Mouse (Mus musculus) forebrain, embryonic 13.5 days (tissue): ENCODE measurements around the gene Tenm2. TPM values are rescaled to one million over a fixed set of nuclear protein-coding genes. Genes with fewer than 3 reads are reported as not detected.
A peak's percentile ranks its signal among the peaks of the same experiment; 100 is the strongest.

Experiments used
- ATAC-seq: fragments of 200-750 bp; cut with Nextera tagmentation; 2 replicates; pipeline ENCODE4 v1.8.0; 2017
- H3K27ac ChIP-seq: fragments of 300-500 bp; sonication (generic); 2 replicates; pipeline ENCODE4 v1.5.1; 2015; ENCODE audit warnings: inconsistent platforms, mild to moderate bottlenecking, moderate library complexity
- H3K27me3 ChIP-seq: fragments of 300-500 bp; sonication (generic); 2 replicates; pipeline ENCODE4 v1.6.1; 2015; ENCODE audit warnings: mild to moderate bottlenecking, inconsistent platforms
- H3K36me3 ChIP-seq: fragments of 300-500 bp; sonication (generic); 2 replicates; pipeline ENCODE4 v1.6.1; 2015; ENCODE audit warnings: mild to moderate bottlenecking, inconsistent platforms; ENCODE audit not compliant: poor library complexity, severe bottlenecking
- H3K4me1 ChIP-seq: fragments of 300-500 bp; sonication (generic); 2 replicates; pipeline ENCODE4 v1.6.1; 2015; ENCODE audit warnings: inconsistent platforms
- H3K4me2 ChIP-seq: fragments of 300-500 bp; sonication (generic); 2 replicates; pipeline ENCODE4 v1.6.1; 2015; ENCODE audit warnings: inconsistent platforms, mild to moderate bottlenecking, moderate library complexity
- H3K4me3 ChIP-seq: fragments of 300-500 bp; sonication (generic); 2 replicates; pipeline ENCODE4 v1.5.1; 2015; ENCODE audit warnings: mild to moderate bottlenecking, inconsistent platforms
- H3K9ac ChIP-seq: fragments of 300-500 bp; sonication (generic); 2 replicates; pipeline ENCODE4 v1.6.1; 2015; ENCODE audit warnings: mild to moderate bottlenecking, inconsistent platforms
- H3K9me3 ChIP-seq: fragments of 300-500 bp; sonication (generic); replicated peaks from 2 replicates; pipeline ENCODE4 v1.6.1; 2016; ENCODE audit warnings: inconsistent platforms
- WGBS: fragments of 180-500 bp; shearing (Covaris S2); methylation state at CpG from one replicate; pipeline ENCODE4 v1.1.7; 2015; 5-methylcytosine and 5-hydroxymethylcytosine counted together
- polyA plus RNA-seq: library from polyadenylated mRNA; unstranded; fragments of >200 nt; fragmentation: Nextera tagmentation; extraction: Ambion mirVana; gene quantifications from 2 replicates; pipeline ENCODE4 v1.2.1, GENCODE M21; 2015

The Tenm2 gene
- polyA plus RNA-seq, 1 experiment from 2014 or later: 18.2 TPM

DNA sequence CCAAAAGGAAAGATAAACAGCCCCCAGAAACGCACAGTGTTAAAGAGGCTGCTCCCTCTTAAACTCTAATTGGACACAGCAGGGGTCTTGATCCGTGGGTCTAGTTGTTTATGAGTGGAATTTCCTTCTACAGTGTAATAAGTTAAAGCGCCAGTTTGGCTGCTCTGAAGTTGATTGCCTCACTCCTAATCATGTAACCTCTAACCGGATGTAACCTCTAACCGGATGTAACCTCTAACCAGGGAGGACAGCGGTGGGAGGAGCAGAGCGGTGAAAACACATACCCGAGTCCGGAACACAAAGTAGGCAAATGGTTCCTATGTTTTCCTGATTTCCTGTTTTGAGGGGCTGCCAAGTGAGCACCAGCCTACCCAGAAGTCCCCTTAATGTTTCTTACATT lies 871.3 kb downstream of the Tenm2 start:
- Histone ChIP-seq H3K9ac (no peak overlapping the region), H3K4me1 (no peaks in the 10 kb centered on the region), H3K27ac (no peak overlapping the region), H3K4me3 (no peak overlapping the region), H3K4me2 (no peak overlapping the region), H3K27me3 (no peaks in the 10 kb centered on the region), H3K36me3 (no peaks in the 10 kb centered on the region), H3K9me3 (no peaks in the 10 kb centered on the region)
- ATAC-seq: no peak
- 60% methylated on average over 9 of the region's 9 CpGs for WGBS

- Histone ChIP-seq H3K27ac (no peak overlapping the region), H3K9me3 (no peaks in the 10 kb centered on the region), H3K4me1 (no peaks in the 10 kb centered on the region), H3K36me3 (no peaks in the 10 kb centered on the region), H3K27me3 (no peaks in the 10 kb centered on the region), H3K4me3 (no peak overlapping the region), H3K4me2 (no peak overlapping the region), H3K9ac (no peak overlapping the region)
- ATAC-seq: no peak
- 85% methylated on average over 8 of the region's 8 CpGs for WGBS
Measured at GRCm38 (mm10) chr11:36362514-36362913, 873.2 kb downstream of the Tenm2 start.

DNA sequence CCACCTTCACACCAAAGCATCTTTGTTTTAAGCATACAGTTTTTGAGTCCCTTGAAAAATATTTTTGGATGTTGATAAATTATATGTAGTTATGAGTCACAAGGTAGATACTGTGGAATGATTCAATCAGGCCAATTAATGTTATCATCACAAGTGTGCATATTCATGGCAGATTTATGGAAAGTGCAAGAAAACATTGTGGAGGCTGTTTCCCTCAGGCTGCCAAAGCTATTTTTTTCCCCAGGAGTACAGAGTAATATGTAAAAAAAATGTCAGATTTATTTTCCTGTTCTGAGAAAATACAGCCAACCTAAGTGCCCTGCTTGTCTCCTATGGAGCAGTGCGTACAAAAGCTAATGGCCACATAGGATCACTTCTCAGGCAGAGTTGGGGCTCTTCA lies 882.5 kb downstream of the Tenm2 start:
- ATAC-seq: no peak
- peaks cover 14% of the 10 kb centered on the region for H3K4me1 ChIP-seq
- H3K27ac ChIP-seq: no peak overlapping the region
- H3K4me2 ChIP-seq: no peak overlapping the region
- no peaks in the 10 kb centered on the region for H3K36me3 ChIP-seq
- H3K4me3 ChIP-seq: no peak overlapping the region
- H3K9ac ChIP-seq: no peak overlapping the region
- 86% methylated on average over 1 of the region's 1 CpGs for WGBS
- no peaks in the 10 kb centered on the region for H3K27me3 ChIP-seq
- no peaks in the 10 kb centered on the region for H3K9me3 ChIP-seq

GRCm38 (mm10) chr11:36351752-36352151 lies 884.0 kb downstream of the Tenm2 start:
- H3K4me2 ChIP-seq: no peak overlapping the region
- H3K4me1 ChIP-seq: peaks cover 14% of the 10 kb centered on the region
- WGBS: 59% methylated on average over 6 of the region's 6 CpGs
- no peaks in the 10 kb centered on the region for H3K9me3 ChIP-seq
- no peak overlapping the region for H3K4me3 ChIP-seq
- no peaks in the 10 kb centered on the region for H3K27me3 ChIP-seq
- ATAC-seq: no peak
- no peaks in the 10 kb centered on the region for H3K36me3 ChIP-seq
- H3K27ac ChIP-seq: no peak overlapping the region
- H3K9ac ChIP-seq: no peak overlapping the region

- 85% methylated on average over 6 of the region's 6 CpGs for WGBS
- ATAC-seq: no peak
- no peak overlapping the region for H3K27ac ChIP-seq
- H3K4me1 ChIP-seq: peaks cover 14% of the 10 kb centered on the region
- no peaks in the 10 kb centered on the region for H3K36me3 ChIP-seq
- no peak overlapping the region for H3K4me2 ChIP-seq
- no peak overlapping the region for H3K4me3 ChIP-seq
- no peaks in the 10 kb centered on the region for H3K27me3 ChIP-seq
- no peak overlapping the region for H3K9ac ChIP-seq
- H3K9me3 ChIP-seq: no peaks in the 10 kb centered on the region
Measured at GRCm38 (mm10) chr11:36351341-36351740, 884.4 kb downstream of the Tenm2 start.

DNA sequence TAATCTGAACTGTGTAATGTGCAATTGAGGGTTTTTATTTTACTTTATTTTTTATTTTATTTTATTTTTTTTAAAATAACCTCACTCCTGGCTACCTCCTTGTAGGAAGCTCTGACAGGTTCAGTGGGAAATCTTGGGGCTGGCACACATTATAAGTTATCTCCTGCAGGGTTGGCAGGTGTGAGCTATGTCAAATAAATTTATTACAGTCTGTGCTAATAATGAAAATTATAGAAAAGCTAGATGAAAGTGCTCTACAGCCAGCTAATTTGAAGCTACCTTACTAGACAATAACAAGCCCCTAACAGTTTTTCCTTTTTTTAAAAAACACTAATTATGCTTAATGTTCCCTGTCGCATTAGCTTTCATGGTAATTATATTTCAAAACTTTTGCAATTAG lies 885.5 kb downstream of the Tenm2 start:
- ATAC-seq: peak; percentile 33; the same call in 1 of the 2 replicates
- WGBS: 49% methylated on average over 1 of the region's 1 CpGs
- Histone ChIP-seq H3K36me3 (no peaks in the 10 kb centered on the region), H3K27ac (no peak overlapping the region), H3K9me3 (no peaks in the 10 kb centered on the region), H3K4me3 (no peak overlapping the region), H3K4me1 (peaks cover 14% of the 10 kb centered on the region), H3K9ac (no peak overlapping the region), H3K4me2 (no peak overlapping the region), H3K27me3 (no peaks in the 10 kb centered on the region)

- Histone ChIP-seq H3K27ac (no peak overlapping the region), H3K4me1 (peaks cover 14% of the 10 kb centered on the region), H3K36me3 (no peaks in the 10 kb centered on the region), H3K4me3 (no peak overlapping the region), H3K27me3 (no peaks in the 10 kb centered on the region), H3K9ac (no peak overlapping the region), H3K4me2 (no peak overlapping the region), H3K9me3 (no peaks in the 10 kb centered on the region)
- 7% methylated on average over 2 of the region's 2 CpGs for WGBS
- peak; percentile 82 for ATAC-seq
Measured at GRCm38 (mm10) chr11:36349856-36350255, 885.9 kb downstream of the Tenm2 start.

DNA sequence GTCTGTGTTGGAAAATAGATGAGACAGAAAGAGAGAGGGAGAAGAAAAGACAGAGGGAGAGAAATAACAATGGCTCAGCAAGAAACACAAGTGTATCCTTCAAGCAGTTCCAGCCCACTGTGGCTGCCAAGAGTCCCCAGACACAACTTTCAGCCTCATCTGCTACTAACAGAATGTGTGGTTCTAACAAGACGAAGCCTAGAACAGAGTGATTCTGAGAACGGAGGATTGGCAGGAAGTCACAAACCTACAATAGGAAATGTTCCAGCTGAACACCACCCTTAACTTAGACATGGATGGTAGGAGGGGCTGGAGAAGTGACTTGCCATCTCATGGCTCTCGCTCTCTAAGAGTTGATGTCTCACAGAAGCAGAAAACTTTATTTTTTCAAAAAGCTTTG lies 894.0 kb downstream of the Tenm2 start:
- no peaks in the 10 kb centered on the region for H3K9me3 ChIP-seq
- H3K36me3 ChIP-seq: no peaks in the 10 kb centered on the region
- 89% methylated on average over 3 of the region's 3 CpGs for WGBS
- no peaks in the 10 kb centered on the region for H3K27me3 ChIP-seq
- H3K4me2 ChIP-seq: no peak overlapping the region
- H3K4me1 ChIP-seq: no peaks in the 10 kb centered on the region
- H3K27ac ChIP-seq: no peak overlapping the region
- H3K4me3 ChIP-seq: no peak overlapping the region
- H3K9ac ChIP-seq: no peak overlapping the region
- no peak for ATAC-seq

GRCm38 (mm10) chr11:36338424-36338823 lies 897.3 kb downstream of the Tenm2 start:
- Histone ChIP-seq H3K36me3 (no peaks in the 10 kb centered on the region), H3K27me3 (no peaks in the 10 kb centered on the region), H3K4me2 (no peak overlapping the region), H3K9me3 (no peaks in the 10 kb centered on the region), H3K9ac (no peak overlapping the region), H3K27ac (no peak overlapping the region), H3K4me1 (peaks cover 19% of the 10 kb centered on the region), H3K4me3 (no peak overlapping the region)
- ATAC-seq: no peak
- WGBS: 80% methylated on average over 4 of the region's 4 CpGs

DNA sequence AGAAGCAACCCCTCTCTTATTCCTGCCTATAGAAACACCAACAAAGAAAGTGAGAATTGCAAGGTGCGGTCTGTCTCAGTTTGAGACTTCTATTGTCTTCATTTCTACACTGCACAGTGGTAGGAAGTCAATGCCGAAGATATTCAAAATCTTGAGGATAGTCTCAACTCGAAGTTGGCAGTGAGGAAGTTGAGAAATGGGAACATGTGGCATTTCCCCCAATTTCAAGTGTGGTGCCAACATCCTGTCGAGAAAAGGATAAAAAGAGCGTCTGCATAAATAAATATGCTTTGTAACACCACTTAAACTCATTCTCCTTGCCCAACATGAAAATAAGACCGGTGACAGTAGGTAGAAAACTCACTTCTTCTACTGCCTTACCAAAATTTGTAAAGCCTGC lies 898.7 kb downstream of the Tenm2 start:
- H3K4me3 ChIP-seq: no peak overlapping the region
- 87% methylated on average over 6 of the region's 6 CpGs for WGBS
- ATAC-seq: peak; percentile 41; the same call in 1 of the 2 replicates

DNA sequence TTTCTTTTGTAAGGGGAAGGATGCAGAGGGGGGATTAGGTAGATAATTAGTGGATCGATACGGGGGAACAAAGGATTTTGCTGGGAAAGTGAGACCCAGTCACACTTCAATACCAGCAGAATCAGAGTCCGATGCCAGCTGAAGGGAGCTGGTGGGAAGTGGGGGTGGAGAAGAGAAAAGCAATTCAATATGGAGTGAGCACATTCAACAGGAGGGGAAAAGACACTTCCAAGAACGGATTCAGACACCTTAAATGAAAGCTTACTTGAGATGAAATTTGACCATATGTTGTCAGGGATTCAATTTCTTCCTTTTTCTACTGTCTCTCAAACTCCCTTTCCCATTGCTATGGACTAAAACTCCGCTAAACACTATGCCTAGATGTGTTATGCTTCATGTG lies 900.6 kb downstream of the Tenm2 start:
- H3K4me1 ChIP-seq: peaks cover 43% of the 10 kb centered on the region
- H3K27me3 ChIP-seq: no peaks in the 10 kb centered on the region
- no peaks in the 10 kb centered on the region for H3K9me3 ChIP-seq
- H3K4me2 ChIP-seq: no peak overlapping the region
- ATAC-seq: no peak
- H3K27ac ChIP-seq: no peak overlapping the region
- no peaks in the 10 kb centered on the region for H3K36me3 ChIP-seq
- no peak overlapping the region for H3K4me3 ChIP-seq
- 27% methylated on average over 5 of the region's 5 CpGs for WGBS
- no peak overlapping the region for H3K9ac ChIP-seq

More for the DNA sequence above, 898.7 kb downstream of the Tenm2 start:
- Histone ChIP-seq H3K36me3 (no peaks in the 10 kb centered on the region), H3K4me2 (no peak overlapping the region), H3K27me3 (no peaks in the 10 kb centered on the region), H3K27ac (no peak overlapping the region), H3K9me3 (no peaks in the 10 kb centered on the region), H3K9ac (no peak overlapping the region), H3K4me1 (peaks cover 25% of the 10 kb centered on the region)

- 4% methylated on average over 7 of the region's 7 CpGs for whole genome bisulfite sequencing
- H3K4me1 ChIP-seq: peaks cover 43% of the 10 kb centered on the region
- H3K9me3 ChIP-seq: no peaks in the 10 kb centered on the region
- no peak overlapping the region for H3K4me2 ChIP-seq
- no peaks in the 10 kb centered on the region for H3K27me3 ChIP-seq
- ATAC-seq: peak; percentile 49; the same call in 1 of the 2 replicates
- no peak overlapping the region for H3K4me3 ChIP-seq
- H3K27ac ChIP-seq: no peak overlapping the region
- no peak overlapping the region for H3K9ac ChIP-seq
- no peaks in the 10 kb centered on the region for H3K36me3 ChIP-seq
Measured at GRCm38 (mm10) chr11:36334100-36334735, 901.5 kb downstream of the Tenm2 start.

- no peak overlapping the region for H3K27ac ChIP-seq
- no peak overlapping the region for H3K9ac ChIP-seq
- WGBS: 58% methylated on average over 12 of the region's 12 CpGs
- no peaks in the 10 kb centered on the region for H3K9me3 ChIP-seq
- no peak overlapping the region for H3K4me3 ChIP-seq
- H3K36me3 ChIP-seq: no peaks in the 10 kb centered on the region
- no peak overlapping the region for H3K4me2 ChIP-seq
- ATAC-seq: no peak
- H3K27me3 ChIP-seq: no peaks in the 10 kb centered on the region
- peaks cover 43% of the 10 kb centered on the region for H3K4me1 ChIP-seq
Measured at GRCm38 (mm10) chr11:36332222-36332621, 903.5 kb downstream of the Tenm2 start.
